Mouse (Mus musculus): ENCODE results near the gene Asap2. TPM values are rescaled to one million over a fixed set of nuclear protein-coding genes. Genes with fewer than 3 reads are reported as not detected.
A peak's percentile ranks its signal among the peaks of the same experiment; 100 is the strongest.

Asap2 gene
- polyA plus RNA-seq, 1 experiment from 2014 or later, result 14.9 TPM

DNA sequence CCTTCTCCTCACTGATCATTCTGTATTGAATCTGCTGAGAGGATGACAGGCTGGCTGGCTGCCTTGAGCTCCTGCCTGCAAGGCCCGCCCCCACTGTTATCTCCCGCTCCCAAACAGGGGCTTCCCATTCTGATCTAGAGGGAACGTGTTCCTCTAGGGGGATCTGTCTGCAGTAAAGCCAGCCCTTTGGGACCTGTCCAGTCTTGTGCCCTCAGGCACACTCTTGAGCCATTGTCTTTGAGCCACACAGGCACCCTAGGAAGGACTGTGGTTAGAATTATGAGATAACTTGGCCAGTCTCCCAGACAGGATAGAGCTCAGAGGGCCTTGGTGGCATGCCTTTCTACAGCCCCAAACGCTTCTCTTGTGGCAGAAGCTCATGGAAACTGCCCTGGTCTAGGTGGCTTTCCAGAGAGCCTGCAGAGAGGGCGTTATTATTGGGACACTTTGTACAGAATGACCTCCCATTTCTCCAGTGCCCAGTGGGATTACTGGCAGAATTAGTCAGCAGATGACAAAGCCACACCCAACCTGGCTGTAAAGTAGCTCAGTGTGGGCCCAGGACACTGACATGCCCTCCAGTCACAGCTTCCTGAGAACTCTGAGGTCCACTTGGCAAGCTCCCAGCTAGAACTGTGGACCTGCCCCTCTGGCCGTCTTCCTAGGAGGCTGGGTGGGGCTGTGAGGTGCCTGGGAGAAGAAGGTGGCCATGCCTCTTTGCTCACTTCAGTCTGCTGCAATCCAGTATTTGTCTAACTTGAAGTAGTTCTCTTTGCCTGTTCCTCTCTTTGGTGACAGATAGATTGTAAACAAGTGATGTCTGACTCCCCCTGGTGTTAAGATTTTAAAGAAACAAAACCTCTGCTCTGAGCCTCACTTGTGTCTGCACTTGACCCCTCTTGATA is 237.1 kb downstream of the Asap2 start:
- 72% methylated on average over 6 of the region's 6 CpGs for WGBS
- Histone ChIP-seq H3K27me3 (ENCODE audit: control insufficient read depth, insufficient read depth, low read length) (no peaks in the 10 kb centered on the region), H3K36me3 (replicated peaks; ENCODE audit: control insufficient read depth, insufficient read depth, low read depth, low read length) (no peaks in the 10 kb centered on the region), H3K4me3 (ENCODE audit: low read depth, low read length) (no peak overlapping the region), H3K9ac (replicated peaks; ENCODE audit: low read length) (no peak overlapping the region), H3K4me2 (ENCODE audit: low read depth, low read length) (no peak overlapping the region), H3K9me3 (replicated peaks; ENCODE audit: control insufficient read depth, low read length) (no peaks in the 10 kb centered on the region), H3K27ac (replicated peaks; ENCODE audit: low read depth, low read length) (no peak overlapping the region), H3K4me1 (ENCODE audit: control insufficient read depth, insufficient read depth, low read length) (no peaks in the 10 kb centered on the region)
- ATAC-seq (replicated peaks; ENCODE audit: insufficient number of reproducible peaks, low FRiP score, low TSS enrichment, low read depth) (no peak), DNase-seq (ENCODE audit: low spot score) (peak; percentile 30)

GRCm38 (mm10) chr12:21228650-21229049 is 238.4 kb downstream of the Asap2 start:
- Histone ChIP-seq H3K4me1 (ENCODE audit: control insufficient read depth, insufficient read depth, low read length) (no peaks in the 10 kb centered on the region), H3K27me3 (ENCODE audit: control insufficient read depth, insufficient read depth, low read length) (no peaks in the 10 kb centered on the region), H3K4me3 (ENCODE audit: low read depth, low read length) (no peak overlapping the region), H3K27ac (replicated peaks; ENCODE audit: low read depth, low read length) (no peak overlapping the region), H3K4me2 (ENCODE audit: low read depth, low read length) (no peak overlapping the region), H3K9ac (replicated peaks; ENCODE audit: low read length) (no peak overlapping the region), H3K36me3 (replicated peaks; ENCODE audit: control insufficient read depth, insufficient read depth, low read depth, low read length) (no peaks in the 10 kb centered on the region), H3K9me3 (replicated peaks; ENCODE audit: control insufficient read depth, low read length) (no peaks in the 10 kb centered on the region)
- no peak for DNase-seq (ENCODE audit: low spot score)
- WGBS, result 93% methylated on average over 4 of the region's 4 CpGs
- no peak for ATAC-seq (replicated peaks; ENCODE audit: insufficient number of reproducible peaks, low FRiP score, low TSS enrichment, low read depth)

GRCm38 (mm10) chr12:21229076-21229918 is 239.0 kb downstream of the Asap2 start:
- Histone ChIP-seq H3K4me2 (ENCODE audit: low read depth, low read length) (no peak overlapping the region), H3K9ac (replicated peaks; ENCODE audit: low read length) (no peak overlapping the region), H3K36me3 (replicated peaks; ENCODE audit: control insufficient read depth, insufficient read depth, low read depth, low read length) (no peaks in the 10 kb centered on the region), H3K9me3 (replicated peaks; ENCODE audit: control insufficient read depth, low read length) (no peaks in the 10 kb centered on the region), H3K27ac (replicated peaks; ENCODE audit: low read depth, low read length) (no peak overlapping the region), H3K4me1 (ENCODE audit: control insufficient read depth, insufficient read depth, low read length) (no peaks in the 10 kb centered on the region), H3K4me3 (ENCODE audit: low read depth, low read length) (no peak overlapping the region), H3K27me3 (ENCODE audit: control insufficient read depth, insufficient read depth, low read length) (no peaks in the 10 kb centered on the region)
- peak; percentile 16; the same call in 1 of the 2 replicates for ATAC-seq (replicated peaks; ENCODE audit: insufficient number of reproducible peaks, low FRiP score, low TSS enrichment, low read depth)
- 80% methylated on average over 17 of the region's 17 CpGs for WGBS
- no peak for DNase-seq (ENCODE audit: low spot score)

- H3K9ac ChIP-seq (replicated peaks; ENCODE audit: low read length), result no peak overlapping the region
- H3K27me3 ChIP-seq (ENCODE audit: control insufficient read depth, insufficient read depth, low read length), result no peaks in the 10 kb centered on the region
- no peaks in the 10 kb centered on the region for H3K4me1 ChIP-seq (ENCODE audit: control insufficient read depth, insufficient read depth, low read length)
- H3K9me3 ChIP-seq (replicated peaks; ENCODE audit: control insufficient read depth, low read length), result no peaks in the 10 kb centered on the region
- H3K4me3 ChIP-seq (ENCODE audit: low read depth, low read length), result no peak overlapping the region
- DNase-seq (ENCODE audit: low spot score), result no peak
- no peak overlapping the region for H3K27ac ChIP-seq (replicated peaks; ENCODE audit: low read depth, low read length)
- ATAC-seq (replicated peaks; ENCODE audit: insufficient number of reproducible peaks, low FRiP score, low TSS enrichment, low read depth), result no peak
- no peak overlapping the region for H3K4me2 ChIP-seq (ENCODE audit: low read depth, low read length)
- WGBS, result 86% methylated on average over 7 of the region's 7 CpGs
- H3K36me3 ChIP-seq (replicated peaks; ENCODE audit: control insufficient read depth, insufficient read depth, low read depth, low read length), result peaks cover 2% of the 10 kb centered on the region
Measured at GRCm38 (mm10) chr12:21233727-21234126, 243.5 kb downstream of the Asap2 start.

DNA sequence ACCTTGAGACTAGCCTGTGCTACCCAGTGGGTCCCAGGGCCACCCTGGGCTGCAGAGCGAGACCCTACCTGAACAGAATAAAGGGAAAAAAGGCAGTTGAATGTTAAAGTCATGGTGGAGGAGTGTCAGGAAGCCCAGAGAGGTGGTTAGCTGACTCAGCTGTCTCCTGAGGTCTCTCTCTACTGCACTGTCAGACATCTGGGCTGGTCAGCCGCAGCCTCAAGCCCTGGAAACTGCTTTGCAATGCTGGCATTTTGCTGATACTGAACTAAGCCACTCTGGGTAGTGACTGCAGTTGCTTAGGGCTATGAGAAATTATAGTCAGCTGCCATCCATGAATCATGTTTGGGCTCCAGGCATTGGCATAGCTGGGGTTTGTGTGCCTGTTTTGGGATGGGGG is 244.3 kb downstream of the Asap2 start:
- H3K27ac ChIP-seq (replicated peaks; ENCODE audit: low read depth, low read length), result no peak overlapping the region
- no peak overlapping the region for H3K9ac ChIP-seq (replicated peaks; ENCODE audit: low read length)
- no peaks in the 10 kb centered on the region for H3K27me3 ChIP-seq (ENCODE audit: control insufficient read depth, insufficient read depth, low read length)
- no peaks in the 10 kb centered on the region for H3K4me1 ChIP-seq (ENCODE audit: control insufficient read depth, insufficient read depth, low read length)
- H3K36me3 ChIP-seq (replicated peaks; ENCODE audit: control insufficient read depth, insufficient read depth, low read depth, low read length), result peaks cover 2% of the 10 kb centered on the region
- ATAC-seq (replicated peaks; ENCODE audit: insufficient number of reproducible peaks, low FRiP score, low TSS enrichment, low read depth) (no peak), DNase-seq (ENCODE audit: low spot score) (no peak)
- H3K4me2 ChIP-seq (ENCODE audit: low read depth, low read length), result no peak overlapping the region
- no peak overlapping the region for H3K4me3 ChIP-seq (ENCODE audit: low read depth, low read length)
- no peaks in the 10 kb centered on the region for H3K9me3 ChIP-seq (replicated peaks; ENCODE audit: control insufficient read depth, low read length)
- 94% methylated on average over 2 of the region's 2 CpGs for WGBS

DNA sequence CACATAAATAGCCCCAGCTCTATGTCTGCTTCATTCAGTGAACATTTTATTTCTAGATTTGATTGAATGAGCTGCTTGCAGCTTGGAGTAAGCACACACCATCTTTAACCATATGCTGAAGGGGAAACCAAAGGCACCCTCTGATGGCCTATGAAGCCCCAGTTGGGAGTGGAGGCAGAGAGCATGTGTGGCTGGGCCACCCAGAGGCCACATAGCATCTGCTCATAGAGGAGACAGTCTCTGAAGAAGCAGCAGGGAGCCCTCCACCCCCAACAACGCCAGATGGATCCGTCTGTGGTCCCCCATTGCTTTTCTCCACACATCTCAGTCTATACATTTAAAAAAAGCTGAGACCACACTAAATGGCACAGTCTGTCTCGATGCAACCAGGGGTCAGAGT is 251.7 kb downstream of the Asap2 start:
- WGBS, result 85% methylated on average over 3 of the region's 3 CpGs
- no peaks in the 10 kb centered on the region; the same call in none of the 2 replicates for H3K36me3 ChIP-seq (replicated peaks; ENCODE audit: control insufficient read depth, insufficient read depth, low read depth, low read length)
- no peak for ATAC-seq (replicated peaks; ENCODE audit: insufficient number of reproducible peaks, low FRiP score, low TSS enrichment, low read depth)

GRCm38 (mm10) chr12:21244375-21244960 is 254.2 kb downstream of the Asap2 start:
- Histone ChIP-seq H3K27me3 (ENCODE audit: control insufficient read depth, insufficient read depth, low read length) (no peaks in the 10 kb centered on the region), H3K9me3 (replicated peaks; ENCODE audit: control insufficient read depth, low read length) (no peaks in the 10 kb centered on the region), H3K4me1 (ENCODE audit: control insufficient read depth, insufficient read depth, low read length) (no peaks in the 10 kb centered on the region), H3K4me3 (ENCODE audit: low read depth, low read length) (no peak overlapping the region), H3K4me2 (ENCODE audit: low read depth, low read length) (no peak overlapping the region), H3K36me3 (replicated peaks; ENCODE audit: control insufficient read depth, insufficient read depth, low read depth, low read length) (peaks cover 6% of the 10 kb centered on the region), H3K9ac (replicated peaks; ENCODE audit: low read length) (no peak overlapping the region), H3K27ac (replicated peaks; ENCODE audit: low read depth, low read length) (no peak overlapping the region)
- DNase-seq (ENCODE audit: low spot score) (no peak), ATAC-seq (replicated peaks; ENCODE audit: insufficient number of reproducible peaks, low FRiP score, low TSS enrichment, low read depth) (no peak)
- 95% methylated on average over 11 of the region's 11 CpGs for WGBS

More for the DNA sequence above, 251.7 kb downstream of the Asap2 start:
- no peak for DNase-seq (ENCODE audit: low spot score)
- Histone ChIP-seq H3K4me3 (ENCODE audit: low read depth, low read length) (no peak overlapping the region), H3K27ac (replicated peaks; ENCODE audit: low read depth, low read length) (no peak overlapping the region), H3K9ac (replicated peaks; ENCODE audit: low read length) (no peak overlapping the region), H3K9me3 (replicated peaks; ENCODE audit: control insufficient read depth, low read length) (no peaks in the 10 kb centered on the region), H3K4me1 (ENCODE audit: control insufficient read depth, insufficient read depth, low read length) (no peaks in the 10 kb centered on the region), H3K27me3 (ENCODE audit: control insufficient read depth, insufficient read depth, low read length) (no peaks in the 10 kb centered on the region), H3K4me2 (ENCODE audit: low read depth, low read length) (no peak overlapping the region)
